Mouse (Mus musculus): Measurements from ENCODE around the gene Cav3.

- TF ChIP-seq CTCF (IDR thresholded peaks at IDR 0.05; ENCODE audit: insufficient read depth, low read depth, low read length) (no peak), POLR2A (IDR thresholded peaks at IDR 0.05; ENCODE audit: insufficient read depth, low read depth, low read length) (no peak)
Observed at GRCm38 (mm10) chr6:112459341-112459749, at the start of gene Cav3.
